Mouse (Mus musculus) left cerebral cortex, postnatal 10 days (tissue): ENCODE measurements around the gene Unc79. TPM values are rescaled to one million over a fixed set of nuclear protein-coding genes. Genes with fewer than 3 reads are reported as not detected.

Source experiments
- DNase-seq, 2 experiments: peaks; one replicate each; pipeline ENCODE4 v3.0.0; 2021 to 2022; ENCODE audit warnings: low spot score in 2 of 2, mixed read lengths in 1 of 2; ENCODE audit errors: extremely low spot score in 1 of 2
- intact Hi-C: fragments of 180-260 bp; cut with DNase I; formaldehyde crosslinking; loops from one replicate; pipeline ENCODE4 v1.15.1; 2025
- microRNA-seq: library from miRNA; unstranded; fragments of <30 nt; microRNA quantifications from one replicate; pipeline ENCODE4 v1.2.0, GENCODE M21; 2022
- total RNA-seq, 2 experiments: library from RNA; stranded (reverse); gene quantifications; 2 replicates each; pipeline ENCODE4 v1.2.3; 2021

The Unc79 gene
- total RNA-seq, 2 experiments from 2014 or later, result 37.3 to 38.9 TPM

- no peak for DNase-seq
- intact Hi-C loops, result no loop called here
These were observed 280.4 kb downstream of the Unc79 start for GRCm38 (mm10) chr12:103229058-103229457.

Small RNAs within 50 kb of the gene (microRNA-seq; reads per million reads assigned to microRNA genes)
- gene Gm44324, result not detected

Other genes with a start within 250 kb of the Unc79 start
- 10 to 100 TPM; 90.5 to 90.8 TPM for gene Itpk1, start 243.9 kb upstream of the Unc79 start, total RNA-seq
- 10 to 100 TPM; 37.5 to 41.0 TPM for gene Moap1, start 205.2 kb upstream of the Unc79 start, total RNA-seq
- gene Tmem251, start 205.1 kb upstream of the Unc79 start, total RNA-seq, result 1 to 10 TPM; 5.4 to 6.1 TPM
- gene Gm28051, start 191.1 kb upstream of the Unc79 start, total RNA-seq, result not detected
- gene Gon7, start 191.1 kb upstream of the Unc79 start, total RNA-seq, result 10 to 100 TPM; 10.9 to 15.4 TPM
- gene Ubr7, start 190.9 kb upstream of the Unc79 start, total RNA-seq, result 10 to 100 TPM; 32.3 to 35.0 TPM
- 10 to 100 TPM; 22.9 to 23.0 TPM for gene Gm20604, start 190.2 kb upstream of the Unc79 start, total RNA-seq
- gene Btbd7, start 70.4 kb upstream of the Unc79 start, total RNA-seq, result 10 to 100 TPM; 17.7 to 19.6 TPM
- gene Cox8c, start 49.5 kb upstream of the Unc79 start, total RNA-seq, result not detected